Mouse (Mus musculus) CH12.LX (cell line): ENCODE results near the gene Tmed6. TPM values are rescaled to one million over a fixed set of nuclear protein-coding genes. Genes with fewer than 3 reads are reported as not detected.

Experiments used
- DNase-seq: peaks from one replicate; pipeline ENCODE4 v3.0.0-alpha.2; 2013; ENCODE audit errors: extremely low read depth
- H3K27ac ChIP-seq: 2 replicates; pipeline ENCODE4 v1.5.1; 2012; ENCODE audit warnings: low read depth, mild to moderate bottlenecking, control low read depth, moderate library complexity; ENCODE audit not compliant: insufficient read depth
- H3K27me3 ChIP-seq: replicated peaks from 2 replicates; pipeline ENCODE3; 2012; ENCODE audit warnings: inconsistent platforms
- H3K36me3 ChIP-seq, 2 experiments: replicated peaks in 1 of 2; 2 replicates each; pipeline versions ENCODE3 to v1.6.1; 2012; ENCODE audit warnings: inconsistent platforms in 1 of 2, low read length in 1 of 2, mild to moderate bottlenecking in 1 of 2, mixed read lengths in 1 of 2, moderate library complexity in 1 of 2; ENCODE audit not compliant: control insufficient read depth in 1 of 2, insufficient read depth in 1 of 2
- H3K4me1 ChIP-seq, 2 experiments: 2 replicates each; pipeline ENCODE4 v1.6.1; 2012; ENCODE audit warnings: inconsistent platforms in 1 of 2, moderate library complexity in 1 of 2; ENCODE audit not compliant: insufficient read depth in 2 of 2, control insufficient read depth in 1 of 2
- H3K4me2 ChIP-seq: 2 replicates; pipeline ENCODE4 v1.6.1; 2012; ENCODE audit warnings: low read depth, mild to moderate bottlenecking, control low read depth; ENCODE audit not compliant: poor library complexity, insufficient read depth, severe bottlenecking
- H3K4me3 ChIP-seq, 3 experiments: fragments of 150-350 bp in 1 of 3; sonication (generic) in 1 of 3; replicated peaks in 1 of 3; 2 replicates each; pipeline versions ENCODE3 to v1.5.1; 2011 to 2012; ENCODE audit warnings: low read depth in 2 of 3, low read length in 2 of 3, mild to moderate bottlenecking in 2 of 3, moderate library complexity in 2 of 3, control low read depth in 1 of 3, improper control_type of control experiment in 1 of 3, inconsistent platforms in 1 of 3, mixed read lengths in 1 of 3; ENCODE audit not compliant: poor library complexity in 1 of 3
- H3K79me2 ChIP-seq: replicated peaks from 2 replicates; pipeline ENCODE4 v1.6.1; 2012; ENCODE audit warnings: mild to moderate bottlenecking, moderate library complexity; ENCODE audit not compliant: control insufficient read depth, poor library complexity, insufficient read depth, severe bottlenecking; ENCODE audit errors: extremely low read depth
- H3K9ac ChIP-seq: 2 replicates; pipeline ENCODE4 v1.6.1; 2012; ENCODE audit warnings: low read depth, mild to moderate bottlenecking, control low read depth, moderate library complexity; ENCODE audit not compliant: insufficient read depth
- H3K9me3 ChIP-seq: replicated peaks from 2 replicates; pipeline ENCODE3; 2012; ENCODE audit warnings: low read length, inconsistent platforms, mixed read lengths
- BHLHE40 ChIP-seq: IDR thresholded peaks from 2 replicates; pipeline ENCODE4 v1.6.1; 2011; ENCODE audit warnings: mild to moderate bottlenecking, low read depth, low read length, improper control_type of control experiment
- CHD1 ChIP-seq: IDR thresholded peaks from 2 replicates; pipeline ENCODE4 v1.6.1; 2012; ENCODE audit warnings: low read depth, low read length, improper control_type of control experiment, inconsistent platforms
- CHD2 ChIP-seq: IDR thresholded peaks from 2 replicates; pipeline ENCODE4 v1.6.1; 2011; ENCODE audit warnings: low read length, improper control_type of control experiment
- ELF1 ChIP-seq: IDR thresholded peaks from 2 replicates; pipeline ENCODE4 v1.6.1; 2014; ENCODE audit warnings: low read depth, mild to moderate bottlenecking, inconsistent platforms, low read length, improper control_type of control experiment
- GABPA ChIP-seq: IDR thresholded peaks from 2 replicates; pipeline ENCODE4 v1.6.1; 2012; ENCODE audit warnings: low read depth, low read length, improper control_type of control experiment, inconsistent platforms; ENCODE audit not compliant: insufficient replicate concordance
- HCFC1 ChIP-seq: IDR thresholded peaks from 2 replicates; pipeline ENCODE4 v1.6.1; 2012; ENCODE audit warnings: low read depth, mild to moderate bottlenecking, inconsistent platforms, low read length, improper control_type of control experiment
- IRF4 ChIP-seq: IDR thresholded peaks from 2 replicates; pipeline ENCODE4 v1.6.1; 2014; ENCODE audit warnings: low read depth, mild to moderate bottlenecking, inconsistent platforms, low read length, improper control_type of control experiment
- KAT2A ChIP-seq: IDR thresholded peaks from 2 replicates; pipeline ENCODE4 v1.6.1; 2012; ENCODE audit warnings: low read length, improper control_type of control experiment, inconsistent platforms; ENCODE audit not compliant: insufficient replicate concordance
- MAFK ChIP-seq: IDR thresholded peaks from 2 replicates; pipeline ENCODE4 v1.6.1; 2011; ENCODE audit warnings: low read length, improper control_type of control experiment; ENCODE audit not compliant: insufficient replicate concordance
- MAX ChIP-seq: IDR thresholded peaks from 2 replicates; pipeline ENCODE4 v1.6.1; 2011; ENCODE audit warnings: low read length, improper control_type of control experiment
- MXI1 ChIP-seq: IDR thresholded peaks from 2 replicates; pipeline ENCODE4 v1.6.1; 2011; ENCODE audit warnings: mild to moderate bottlenecking, low read depth, low read length, improper control_type of control experiment
- MYC ChIP-seq: IDR thresholded peaks from 2 replicates; pipeline ENCODE4 v1.6.1; 2011; ENCODE audit warnings: low read depth, mild to moderate bottlenecking, improper control_type of control experiment, low read length
- NELFE ChIP-seq: IDR thresholded peaks from 2 replicates; pipeline ENCODE4 v1.6.1; 2011; ENCODE audit warnings: low read depth, low read length, improper control_type of control experiment
- NRF1 ChIP-seq: IDR thresholded peaks from 2 replicates; pipeline ENCODE4 v1.6.1; 2014; ENCODE audit warnings: low read depth, mild to moderate bottlenecking, inconsistent platforms, low read length, improper control_type of control experiment, moderate library complexity
- PAX5 ChIP-seq: IDR thresholded peaks from 2 replicates; pipeline ENCODE4 v1.6.1; 2012; ENCODE audit warnings: low read length, inconsistent platforms, mixed read lengths
- POLR2A ChIP-seq: IDR thresholded peaks from 2 replicates; pipeline ENCODE4 v1.6.1; 2011; ENCODE audit warnings: low read depth, mild to moderate bottlenecking, improper control_type of control experiment, low read length
- POLR2AphosphoS2 ChIP-seq: IDR thresholded peaks from 2 replicates; pipeline ENCODE4 v1.6.1; 2011; ENCODE audit warnings: low read depth, low read length, improper control_type of control experiment
- RAD21 ChIP-seq: IDR thresholded peaks from 2 replicates; pipeline ENCODE4 v1.6.1; 2011; ENCODE audit warnings: low read depth, mild to moderate bottlenecking, low read length, improper control_type of control experiment, moderate library complexity
- RCOR1 ChIP-seq: conservative IDR thresholded peaks from 2 replicates; pipeline ENCODE4 v1.6.1; 2012; ENCODE audit warnings: low read depth, mild to moderate bottlenecking, inconsistent platforms, low read length, improper control_type of control experiment
- SIN3A ChIP-seq: IDR thresholded peaks from 2 replicates; pipeline ENCODE4 v1.6.1; 2012; ENCODE audit warnings: low read length, improper control_type of control experiment, inconsistent platforms
- TBP ChIP-seq: conservative IDR thresholded peaks from 2 replicates; pipeline ENCODE4 v1.6.1; 2011; ENCODE audit warnings: low read depth, low read length, improper control_type of control experiment
- TCF12 ChIP-seq: IDR thresholded peaks from 2 replicates; pipeline ENCODE4 v1.6.1; 2014; ENCODE audit warnings: low read depth, mild to moderate bottlenecking, inconsistent platforms, low read length, improper control_type of control experiment
- UBTF ChIP-seq: IDR thresholded peaks from 2 replicates; pipeline ENCODE4 v1.6.1; 2012; ENCODE audit warnings: low read depth, mild to moderate bottlenecking, inconsistent platforms, low read length, improper control_type of control experiment, moderate library complexity
- USF1 ChIP-seq: IDR thresholded peaks from 2 replicates; pipeline ENCODE4 v1.6.1; 2014; ENCODE audit warnings: low read depth, mild to moderate bottlenecking, inconsistent platforms, low read length, improper control_type of control experiment
- USF2 ChIP-seq: conservative IDR thresholded peaks from 2 replicates; pipeline ENCODE4 v1.6.1; 2011; ENCODE audit warnings: low read depth, low read length, improper control_type of control experiment
- ZC3H11A ChIP-seq: IDR thresholded peaks from 2 replicates; pipeline ENCODE4 v1.6.1; 2012; ENCODE audit warnings: low read depth, mild to moderate bottlenecking, inconsistent platforms, low read length, improper control_type of control experiment
- ZMIZ1 ChIP-seq: IDR thresholded peaks from 2 replicates; pipeline ENCODE4 v1.6.1; 2012; ENCODE audit warnings: low read depth, mild to moderate bottlenecking, inconsistent platforms, low read length, improper control_type of control experiment
- ZNF384 ChIP-seq: IDR thresholded peaks from 2 replicates; pipeline ENCODE4 v1.6.1; 2012; ENCODE audit warnings: low read depth, low read length, improper control_type of control experiment, inconsistent platforms
- dilution Hi-C: fragments of 300-500 bp; cut with MboI; formaldehyde crosslinking; loops from 2 replicates; pipeline ENCODE4 v1.14.3; 2020; ENCODE audit warnings: low sequenced_read_pairs; ENCODE audit not compliant: extremely low pct_unique_long_range_greater_than_20kb, extremely low pct_ligation_motif_present
- in situ Hi-C: fragments of 300-500 bp; cut with MboI; formaldehyde crosslinking; loops from 3 replicates; pipeline ENCODE4 v1.14.3; 2019; ENCODE audit warnings: low sequenced_read_pairs, low pct_ligation_motif_present, low pct_unique_long_range_greater_than_20kb, mixed read lengths
- polyA plus RNA-seq: library from polyadenylated mRNA; unstranded; fragments of >175 nt; gene quantifications from 2 replicates; pipeline ENCODE4 v1.2.1, GENCODE M21; 2012; ENCODE audit warnings: low read depth; ENCODE audit not compliant: insufficient read length
- total RNA-seq, 2 experiments: library from RNA; depleted of rRNA; stranded (reverse); fragments of 300-350 nt in 1 of 2; fragments of >200 nt in 1 of 2; gene quantifications; 2 replicates each; pipeline ENCODE4 v1.2.3; 2012 to 2014

Gene Tmed6
- total and polyA plus RNA-seq, 3 experiments = 0.36 to 0.97 TPM; not detected in 1

DNA sequence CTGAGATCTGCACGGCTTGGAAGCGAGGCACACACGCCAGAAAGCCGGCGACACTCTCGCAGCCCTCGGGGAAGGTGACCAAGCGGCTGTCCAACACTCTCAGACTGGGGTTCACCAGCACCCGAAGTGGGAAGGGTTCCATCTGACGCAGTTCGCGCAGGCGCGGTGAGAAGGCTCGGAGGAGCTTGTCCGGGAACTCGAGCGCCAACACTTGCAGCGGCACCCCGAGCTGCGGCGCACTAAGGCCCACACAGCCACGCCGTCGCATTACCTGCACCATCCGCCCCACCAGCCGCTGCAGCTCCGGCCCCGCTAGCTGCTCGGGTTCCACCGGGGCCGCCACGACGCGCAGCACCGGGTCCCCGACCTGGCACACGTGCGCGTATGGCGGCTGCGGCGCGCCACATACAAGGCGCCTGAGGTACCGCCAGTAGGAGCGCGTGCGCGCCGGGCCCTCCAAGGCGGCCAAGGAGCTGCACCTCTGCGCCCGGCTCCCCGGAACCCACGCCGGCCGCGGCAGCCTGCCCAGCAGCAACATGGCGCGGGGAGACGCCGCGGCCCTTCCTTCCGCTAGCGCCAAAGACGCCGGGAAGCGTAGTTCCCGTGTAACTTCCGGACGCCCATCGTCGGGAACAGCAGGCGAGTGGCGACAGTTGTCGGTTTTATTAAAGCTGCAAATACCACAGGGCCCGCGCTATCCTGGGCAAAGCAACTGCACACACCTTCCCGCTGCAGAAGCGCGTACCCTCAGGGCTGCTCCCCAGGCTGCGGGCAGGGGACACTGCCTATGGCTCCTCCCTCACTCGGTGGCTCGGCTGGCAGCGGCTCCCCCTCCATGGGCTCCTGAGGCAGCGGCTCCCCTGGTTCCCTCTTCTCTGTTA, 17.1 kb downstream of the Tmed6 start, which contains the start of gene Pdf:
Gene Pdf, minus strand, starts transcription at position 554 of the 881 bp plus-strand sequence.
- dilution Hi-C loops = no loop called here
- peaks cover 5 to 39% of the 10 kb centered on the region in 2 experiments; a peak in 3 of 4 replicates for H3K4me1 ChIP-seq
- peak within 1 kb of the TSS; percentile 74 for H3K9ac ChIP-seq
- in situ Hi-C loops = no loop called here
- DNase-seq = peak; percentile 69
- peak within 1 kb of the TSS; percentile 88 for H3K4me2 ChIP-seq
- H3K9me3 ChIP-seq = no peaks in the 10 kb centered on the region
- peak within 1 kb of the TSS; percentile 80 for H3K27ac ChIP-seq
- H3K36me3 ChIP-seq = peaks cover 65 to 76% of the 10 kb centered on the region in 2 experiments
- H3K79me2 ChIP-seq = peaks cover 24% of the 10 kb centered on the region
- H3K4me3 ChIP-seq = peak within 1 kb of the TSS; percentile 76 to 91 (median 90)
- no peaks in the 10 kb centered on the region for H3K27me3 ChIP-seq
- TF ChIP-seq KAT2A = 0 out of 2 replicates have a peak, but pooled peaks have one; percentile 40
- TF ChIP-seq HCFC1 = peak; percentile 80
- peak; percentile 55 for TF ChIP-seq TCF12
- TF ChIP-seq POLR2A = peak; percentile 86
- 0 out of 2 replicates have a peak, but pooled peaks have one; percentile 11 for TF ChIP-seq CHD2
- TF ChIP-seq NELFE = peak; percentile 71
- TF ChIP-seq SIN3A = peak; percentile 63
- TF ChIP-seq IRF4 = peak; percentile 19; the same call in 1 of the 2 replicates
- TF ChIP-seq ZC3H11A = no peak
- no peak for TF ChIP-seq USF1
- TF ChIP-seq MAX = peak; percentile 67
- TF ChIP-seq PAX5 = no peak
- no peak for TF ChIP-seq GABPA
- no peak for TF ChIP-seq ZNF384
- TF ChIP-seq BHLHE40 = peak; percentile 69; the same call in 1 of the 2 replicates
- TF ChIP-seq NRF1 = peak; percentile 85
- 0 out of 2 replicates have a peak, but pooled peaks have one; percentile 31 for TF ChIP-seq UBTF
- TF ChIP-seq MYC = peak; percentile 57
- TF ChIP-seq MAFK = no peak
- no peak for TF ChIP-seq RCOR1
- TF ChIP-seq CHD1 = no peak; the same call in 1 of the 2 replicates
- peak; percentile 81; the same call in 1 of the 2 replicates for TF ChIP-seq MXI1
- TF ChIP-seq POLR2AphosphoS2 = no peak; the same call in 1 of the 2 replicates
- TF ChIP-seq ELF1 = peak; percentile 84
- TF ChIP-seq RAD21 = no peak
- TF ChIP-seq TBP = peak; percentile 49; the same call in 1 of the 2 replicates
- TF ChIP-seq USF2 = no peak
- no peak for TF ChIP-seq ZMIZ1
